In the genomic region with DNA sequence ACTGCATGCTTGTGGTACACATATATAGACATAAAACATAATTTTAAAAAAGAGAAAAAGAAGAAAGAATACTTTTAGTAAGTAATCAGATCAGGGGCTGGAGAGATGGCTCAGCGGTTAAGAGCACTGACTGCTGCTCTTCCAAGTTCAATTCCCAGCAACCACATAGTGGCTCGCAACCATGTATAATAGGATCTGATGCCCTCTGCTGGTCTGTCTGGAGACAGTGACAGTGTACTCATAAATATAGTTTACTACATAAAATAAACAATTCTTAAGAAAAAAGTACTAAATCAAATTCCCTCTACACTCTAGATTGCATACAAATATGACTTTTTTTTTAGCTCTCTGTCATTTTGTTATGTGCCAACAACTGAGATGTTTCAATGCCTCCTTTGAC, we compare ENCODE assay signal across 29 mouse cellular contexts. TPM values are rescaled to one million over a fixed set of nuclear protein-coding genes. Genes with fewer than 3 reads are reported as not detected.
DNase-seq lines count a peak whose midpoint lies in the region; ATAC-seq and TF ChIP-seq lines count a peak whose summit lies in the region.
"Had no signal": no experiment of that assay in that cellular context is flagged by ENCODE, and none has a peak within 500 bp of the region (broad histone marks: within the 10 kb centered on the region; RNA-seq: fewer than 3 reads in every experiment).

No protein-coding gene starts in this region.

- peak; percentile 13; the same call in 1 of the 2 replicates for TF ChIP-seq CTCF in gastrocnemius, adult 2 months (IDR thresholded peaks at IDR 0.05)
- TF ChIP-seq CTCF in layer of hippocampus, adult 2 months (conservative IDR thresholded peaks at IDR 0.05) = peak; percentile 59
- TF ChIP-seq CTCF in midbrain, postnatal 0 days (IDR thresholded peaks at IDR 0.05) = peak; percentile 40
- peak; percentile 44 for TF ChIP-seq CTCF in stomach, postnatal 0 days (IDR thresholded peaks at IDR 0.05; ENCODE audit: low read depth)

- no peak overlapping the region for H3K4me2 ChIP-seq in midbrain, postnatal 0 days (ENCODE audit: low read depth, low read length, poor library complexity, severe bottlenecking)
- H3K4me2 ChIP-seq in midbrain, embryonic 16.5 days (ENCODE audit: low read length) = no peak overlapping the region
- no peak overlapping the region for H3K4me2 ChIP-seq in stomach, postnatal 0 days (replicated peaks; ENCODE audit: low read depth)
- H3K4me2 ChIP-seq: embryonic facial prominence, embryonic 13.5 days; forebrain, embryonic 12.5 days; heart, embryonic 13.5 days; hindbrain, embryonic 13.5 days; limb, embryonic 15.5 days; midbrain, embryonic 15.5 days; neural tube, embryonic 15.5 days had no signal

- H3K9me3 ChIP-seq in midbrain, postnatal 0 days (ENCODE audit: low read length) = no peaks in the 10 kb centered on the region
- H3K9me3 ChIP-seq in midbrain, embryonic 16.5 days (replicated peaks; ENCODE audit: control insufficient read depth, low read length, poor library complexity, severe bottlenecking) = no peaks in the 10 kb centered on the region
- H3K9me3 ChIP-seq in stomach, postnatal 0 days (ENCODE audit: control insufficient read depth, low read length) = no peaks in the 10 kb centered on the region
- H3K9me3 ChIP-seq: embryonic facial prominence, embryonic 13.5 days; forebrain, embryonic 12.5 days; heart, embryonic 13.5 days; hindbrain, embryonic 13.5 days; limb, embryonic 15.5 days; midbrain, embryonic 15.5 days; neural tube, embryonic 15.5 days had no signal

- WGBS in midbrain, postnatal 0 days = 100% methylated on average over 2 of the region's 2 CpGs
- WGBS in midbrain, embryonic 16.5 days = 97% methylated on average over 2 of the region's 2 CpGs
- WGBS in stomach, postnatal 0 days = 99% methylated on average over 2 of the region's 2 CpGs

- no peak overlapping the region for H3K27ac ChIP-seq in gastrocnemius, adult 2 months
- H3K27ac ChIP-seq in layer of hippocampus, adult 2 months = no peak overlapping the region
- no peak overlapping the region for H3K27ac ChIP-seq in midbrain, postnatal 0 days (ENCODE audit: low read depth, low read length)
- H3K27ac ChIP-seq in midbrain, embryonic 16.5 days (ENCODE audit: low read length) = no peak overlapping the region
- no peak overlapping the region for H3K27ac ChIP-seq in stomach, postnatal 0 days (replicated peaks)
- H3K27ac ChIP-seq: embryonic facial prominence, embryonic 13.5 days; forebrain, embryonic 12.5 days; heart, embryonic 13.5 days; hindbrain, embryonic 13.5 days; limb, embryonic 15.5 days; midbrain, embryonic 15.5 days; neural tube, embryonic 15.5 days had no signal

- no peaks in the 10 kb centered on the region for H3K27me3 ChIP-seq in midbrain, postnatal 0 days (ENCODE audit: insufficient read depth, low read length)
- no peaks in the 10 kb centered on the region for H3K27me3 ChIP-seq in midbrain, embryonic 16.5 days (ENCODE audit: control insufficient read depth, insufficient read depth, low read depth, low read length)
- H3K27me3 ChIP-seq in stomach, postnatal 0 days (ENCODE audit: control insufficient read depth, insufficient read depth, low read length) = no peaks in the 10 kb centered on the region
- H3K27me3 ChIP-seq: embryonic facial prominence, embryonic 13.5 days; forebrain, embryonic 12.5 days; heart, embryonic 13.5 days; hindbrain, embryonic 13.5 days; limb, embryonic 15.5 days; midbrain, embryonic 15.5 days; neural tube, embryonic 15.5 days had no signal

- no peak for ATAC-seq in midbrain, postnatal 0 days (ENCODE audit: low FRiP score)
- no peak for ATAC-seq in midbrain, embryonic 16.5 days
- no peak for ATAC-seq in stomach, postnatal 0 days (ENCODE audit: low FRiP score, low TSS enrichment)
- ATAC-seq: inflammation-experienced regulatory T-cells, adult 6 months; midbrain, embryonic 15.5 days had no signal

- intact Hi-C loops in gastrocnemius, adult 2 months (cut with DNase I) = no loop called here

- H3K4me1 ChIP-seq in midbrain, postnatal 0 days (ENCODE audit: insufficient read depth, low read length) = no peaks in the 10 kb centered on the region
- no peaks in the 10 kb centered on the region; the same call in 1 of the 2 replicates for H3K4me1 ChIP-seq in midbrain, embryonic 16.5 days (ENCODE audit: control insufficient read depth, insufficient read depth, low read length)
- no peaks in the 10 kb centered on the region for H3K4me1 ChIP-seq in stomach, postnatal 0 days (replicated peaks; ENCODE audit: control insufficient read depth, insufficient read depth)
- H3K4me1 ChIP-seq: forebrain, embryonic 12.5 days; hindbrain, embryonic 13.5 days; limb, embryonic 15.5 days; midbrain, embryonic 15.5 days; neural tube, embryonic 15.5 days had no signal

- H3K9ac ChIP-seq in midbrain, postnatal 0 days (replicated peaks; ENCODE audit: low read length, poor library complexity, severe bottlenecking) = no peak overlapping the region
- H3K9ac ChIP-seq in midbrain, embryonic 16.5 days (ENCODE audit: low read depth, low read length) = no peak overlapping the region
- H3K9ac ChIP-seq in stomach, postnatal 0 days (ENCODE audit: low read length) = no peak overlapping the region
- H3K9ac ChIP-seq: embryonic facial prominence, embryonic 13.5 days; forebrain, embryonic 12.5 days; heart, embryonic 13.5 days; hindbrain, embryonic 13.5 days; limb, embryonic 15.5 days; midbrain, embryonic 15.5 days; neural tube, embryonic 15.5 days had no signal

- no peak for DNase-seq in gastrocnemius, adult 2 months
- no peak for DNase-seq in gastrocnemius, adult 8-10 months (ENCODE audit: low spot score in 2 of 2)
- no peak for DNase-seq in layer of hippocampus, adult 2 months (ENCODE audit: low spot score in 2 of 2)
- no peak for DNase-seq in layer of hippocampus, adult 8-10 months (ENCODE audit: low spot score in 2 of 2)
- no peak for DNase-seq in midbrain, postnatal 0 days (ENCODE audit: low spot score)
- DNase-seq in stomach, postnatal 0 days (ENCODE audit: low spot score) = no peak
- DNase-seq in cerebellum, postnatal 25 days = no peak
- DNase-seq: adrenal gland, postnatal 25 days; cerebellum, adult 9-11 months; embryo, embryonic 11 days; gastrocnemius, postnatal 10 days; heart, postnatal 14 days; kidney, adult 8-10 months; kidney, postnatal 36 days; layer of hippocampus, adult 9-11 months; lung, adult 18-20 months; right cerebral cortex, adult 18-20 months; right cerebral cortex, postnatal 4 days had no signal

- no peak overlapping the region for H3K4me3 ChIP-seq in gastrocnemius, adult 2 months
- H3K4me3 ChIP-seq in layer of hippocampus, adult 2 months = no peak overlapping the region
- no peak overlapping the region for H3K4me3 ChIP-seq in midbrain, postnatal 0 days (ENCODE audit: low read depth, low read length)
- H3K4me3 ChIP-seq in midbrain, embryonic 16.5 days (ENCODE audit: low read depth, low read length) = no peak overlapping the region
- no peak overlapping the region for H3K4me3 ChIP-seq in stomach, postnatal 0 days (ENCODE audit: low read depth, low read length)
- H3K4me3 ChIP-seq: embryonic facial prominence, embryonic 13.5 days; erythroblast, embryonic 14.5 days; forebrain, embryonic 12.5 days; heart, embryonic 13.5 days; hindbrain, embryonic 13.5 days; limb, embryonic 15.5 days; midbrain, embryonic 15.5 days; neural tube, embryonic 15.5 days had no signal

- peaks cover 22% of the 10 kb centered on the region for H3K36me3 ChIP-seq in midbrain, postnatal 0 days (ENCODE audit: insufficient read depth, low read length)
- H3K36me3 ChIP-seq in midbrain, embryonic 16.5 days (ENCODE audit: control insufficient read depth, insufficient read depth, low read length) = peaks cover 20% of the 10 kb centered on the region
- H3K36me3 ChIP-seq in stomach, postnatal 0 days (ENCODE audit: control insufficient read depth, insufficient read depth, low read length) = peaks cover 18% of the 10 kb centered on the region

- TF ChIP-seq EP300 in stomach, postnatal 0 days (optimal IDR thresholded peaks at IDR 0.05) = no peak

RNA-seq across cellular contexts. Expression of gene Tra2a, which starts 12.6 kb away (rescaled TPM):
- 10 to 100 TPM; 15.0 to 30.8 TPM for total RNA-seq in gastrocnemius, adult 2 months (2021)
- total RNA-seq in gastrocnemius, adult 8-10 months (2022) = 10 to 100 TPM; 11.4 to 15.3 (median 14.3) TPM
- total RNA-seq in layer of hippocampus, adult 2 months (2021) = 10 to 100 TPM; 69.9 to 86.9 TPM
- 100 to 1,000 TPM in 1 of 4 experiments, 10 to 100 TPM in 3; 54.1 to 108 (median 82.0) TPM for total RNA-seq in layer of hippocampus, adult 8-10 months (2022)
- total RNA-seq in midbrain, postnatal 0 days (2014; rRNA removed) = 66.9 and 70.7 TPM in 2 replicates
- polyA plus RNA-seq in midbrain, postnatal 0 days (2015; fragmentation: Nextera tagmentation; extraction: Ambion mirVana) = 35.3 and 41.8 TPM in 2 replicates
- polyA plus RNA-seq in midbrain, embryonic 16.5 days (2015; fragmentation: Nextera tagmentation; extraction: Ambion mirVana) = 105 and 141 TPM in 2 replicates
- 34.6 and 35.4 TPM in 2 replicates for polyA plus RNA-seq in stomach, postnatal 0 days (2015; fragmentation: Nextera tagmentation; extraction: Ambion mirVana)

RNA-seq across cellular contexts. Expression of gene Igf2bp3, which starts 36.4 kb away (rescaled TPM):
- total RNA-seq in gastrocnemius, adult 2 months (2021) = under 1 TPM; 0.06 to 0.13 TPM
- total RNA-seq in gastrocnemius, adult 8-10 months (2022) = under 1 TPM; 0.10 to 0.19 (median 0.16) TPM
- not detected for total RNA-seq in layer of hippocampus, adult 2 months (2021)
- not detected for total RNA-seq in layer of hippocampus, adult 8-10 months (2022)
- 5.4 and 7.4 TPM in 2 replicates for total RNA-seq in midbrain, postnatal 0 days (2014; rRNA removed)
- polyA plus RNA-seq in midbrain, postnatal 0 days (2015; fragmentation: Nextera tagmentation; extraction: Ambion mirVana) = 8.8 and 10.6 TPM in 2 replicates
- 17.1 and 24.0 TPM in 2 replicates for polyA plus RNA-seq in midbrain, embryonic 16.5 days (2015; fragmentation: Nextera tagmentation; extraction: Ambion mirVana)
- polyA plus RNA-seq in stomach, postnatal 0 days (2015; fragmentation: Nextera tagmentation; extraction: Ambion mirVana) = 40.7 and 43.6 TPM in 2 replicates
- total RNA-seq: left cerebral cortex, adult 18-20 months had no signal
